Mouse (Mus musculus) thymus, postnatal 0 days (tissue): ENCODE data around the gene Wdcp. TPM values are rescaled to one million over a fixed set of nuclear protein-coding genes. Genes with fewer than 3 reads are reported as not detected.
A peak's percentile ranks its signal among the peaks of the same experiment; 100 is the strongest.
"Not testable (repeated sequence)": the region's sequence is repeated elsewhere in the genome, so short reads cannot be mapped to it uniquely, and the experiment has no call there.

Experiments used
- DNase-seq: peaks from one replicate; pipeline ENCODE4 v3.0.0-alpha.2; 2015; ENCODE audit warnings: low spot score
- polyA plus RNA-seq: library from polyadenylated mRNA; unstranded; fragments of >200 nt; fragmentation: Nextera tagmentation; extraction: Ambion mirVana; gene quantifications from 2 replicates; pipeline ENCODE4 v1.2.1, GENCODE M21; 2015

The Wdcp gene
- polyA plus RNA-seq, 1 experiment from 2014 or later: 23.1 TPM

DNA sequence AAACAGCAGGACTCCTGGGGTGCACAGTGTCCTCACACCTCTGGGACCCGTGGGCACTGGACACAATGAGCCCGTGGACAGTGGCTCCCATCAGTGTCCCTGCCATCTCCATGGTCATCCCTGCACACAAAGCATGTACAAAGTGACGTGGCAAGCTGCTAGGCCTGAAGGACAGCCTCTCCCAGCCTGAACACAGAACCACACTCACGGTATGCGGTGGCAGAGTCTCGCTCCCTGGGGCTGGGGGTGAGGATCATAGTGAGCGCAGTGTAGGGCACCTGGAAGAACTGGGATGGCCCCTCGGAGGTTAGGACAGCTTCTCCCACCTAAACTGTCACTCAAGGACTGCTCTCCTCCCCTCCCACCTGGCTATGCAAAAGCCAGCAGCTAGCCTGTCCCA lies 25.8 kb downstream of the Wdcp start:
- no peak for DNase-seq

DNA sequence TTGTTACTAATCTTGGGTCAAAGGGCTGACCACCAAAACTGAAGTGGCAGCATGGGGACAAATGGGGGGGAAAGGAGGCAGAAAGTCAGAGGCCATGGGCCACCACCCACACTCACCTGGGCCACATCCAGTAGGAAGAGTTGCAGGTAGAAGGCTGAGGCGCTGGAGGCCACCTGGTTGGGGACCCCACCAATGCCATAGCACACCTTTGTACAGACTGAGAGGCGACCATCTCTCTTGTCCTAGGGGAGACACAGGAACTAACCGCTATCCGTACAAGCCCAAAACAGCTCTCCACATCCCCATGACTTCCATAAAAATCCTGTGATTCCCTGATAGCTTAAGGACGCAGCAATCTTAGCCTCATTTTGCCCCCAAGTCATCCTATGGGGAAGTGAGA lies 28.2 kb downstream of the Wdcp start:
- no peak for DNase-seq

DNA sequence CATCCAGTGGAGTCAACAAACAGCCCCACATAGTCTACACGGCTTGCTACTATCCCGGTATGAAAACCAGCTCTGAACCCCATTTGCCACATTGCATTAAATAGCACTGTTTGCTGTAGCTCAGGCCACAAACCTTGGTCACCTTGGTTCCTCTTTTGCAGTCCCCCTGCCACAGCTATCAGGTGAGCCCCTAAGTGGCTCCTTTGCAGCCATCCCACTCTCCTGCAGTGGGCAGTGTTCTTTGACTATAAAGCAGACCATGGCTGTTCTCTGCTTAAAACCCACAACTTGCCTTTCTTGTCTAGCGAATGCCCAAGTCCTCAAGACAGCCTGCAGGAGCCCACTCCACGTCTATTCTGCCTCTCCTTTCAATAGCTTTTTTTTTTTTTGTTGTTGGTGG lies 29.2 kb downstream of the Wdcp start:
- no peak for DNase-seq

DNA sequence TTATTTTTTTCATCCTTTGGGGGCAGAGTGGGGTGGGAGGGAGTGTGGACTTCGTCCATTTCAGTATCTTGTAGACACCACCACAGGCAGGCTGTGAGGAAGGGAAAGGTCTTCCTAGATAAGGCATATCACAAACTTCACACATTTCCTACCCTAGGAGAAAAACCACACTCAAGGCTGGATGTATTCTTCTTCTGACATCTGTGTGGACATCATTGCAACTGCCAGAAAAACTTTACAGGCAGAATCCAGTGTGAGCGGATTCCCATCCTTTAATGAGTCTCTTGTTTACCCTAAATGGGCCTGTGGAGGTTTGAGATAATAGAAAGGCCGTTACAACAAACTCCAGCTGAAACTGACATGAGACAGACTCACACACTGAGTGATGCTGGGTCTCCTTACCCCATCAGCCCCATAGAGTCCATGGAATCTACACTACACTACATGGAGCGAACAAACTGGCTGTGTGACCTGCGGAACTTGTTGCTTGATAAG lies 29.9 kb downstream of the Wdcp start:
- DNase-seq: no peak

DNA sequence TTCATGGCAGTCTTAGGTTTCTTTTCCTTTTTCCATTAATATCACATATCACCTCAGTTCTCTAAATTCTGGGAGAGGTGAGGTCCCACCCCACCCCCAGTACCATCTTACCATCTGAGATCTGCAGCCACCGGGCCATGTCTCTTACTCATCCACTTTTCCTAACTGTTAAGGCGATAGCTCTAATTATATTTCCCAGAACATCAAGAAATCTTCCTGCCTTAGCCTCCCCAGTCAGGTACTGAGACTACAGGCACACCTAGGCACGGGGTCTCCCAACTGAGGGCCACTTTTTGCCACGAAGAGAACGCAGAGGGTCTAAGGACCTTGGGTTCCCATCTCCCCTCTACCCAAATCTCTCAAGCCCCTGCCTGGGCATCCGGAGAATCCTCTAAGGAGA lies 30.4 kb downstream of the Wdcp start:
- DNase-seq: no peak

DNA sequence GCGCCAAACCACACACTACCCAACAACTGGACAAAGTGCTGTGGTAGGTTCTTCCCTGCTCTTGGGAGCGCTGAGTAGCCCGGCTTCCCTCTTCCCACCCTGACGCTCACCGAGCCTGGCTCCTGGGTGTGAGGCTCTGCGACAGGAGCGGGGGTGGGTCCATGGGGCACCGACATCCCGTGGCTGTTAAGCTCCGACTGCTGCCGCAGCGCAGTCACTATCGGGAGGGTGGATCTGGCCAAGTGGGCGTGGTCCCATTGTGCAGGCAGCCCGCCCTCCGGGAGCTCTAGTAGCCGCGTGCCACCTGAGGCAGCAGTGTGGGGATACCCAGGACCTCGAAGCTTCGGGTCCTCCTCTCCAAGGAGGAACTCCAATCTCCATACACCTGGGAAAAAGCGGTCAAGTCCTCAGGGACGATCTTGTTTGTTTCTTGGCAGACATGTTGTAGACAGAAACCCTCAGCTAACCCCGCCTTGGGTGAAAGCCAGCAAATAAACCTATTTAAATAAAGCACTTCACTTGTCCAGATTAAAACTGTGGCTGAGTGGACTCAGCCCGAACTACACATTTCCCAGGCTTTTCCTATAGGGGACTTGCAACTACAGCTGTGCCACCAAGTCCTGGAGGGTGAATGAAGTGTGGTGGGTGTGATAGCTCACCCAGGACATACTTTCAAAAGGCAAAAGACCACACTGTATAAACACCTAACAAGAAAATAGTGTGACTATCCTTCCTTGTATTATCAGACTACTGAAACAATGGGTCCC lies 31.2 kb downstream of the Wdcp start, which contains the start of gene Mfsd2b:
TSS of gene Mfsd2b (minus strand) at position 199 of the 767 bp plus-strand sequence.
- peak; percentile 74 for DNase-seq

DNA sequence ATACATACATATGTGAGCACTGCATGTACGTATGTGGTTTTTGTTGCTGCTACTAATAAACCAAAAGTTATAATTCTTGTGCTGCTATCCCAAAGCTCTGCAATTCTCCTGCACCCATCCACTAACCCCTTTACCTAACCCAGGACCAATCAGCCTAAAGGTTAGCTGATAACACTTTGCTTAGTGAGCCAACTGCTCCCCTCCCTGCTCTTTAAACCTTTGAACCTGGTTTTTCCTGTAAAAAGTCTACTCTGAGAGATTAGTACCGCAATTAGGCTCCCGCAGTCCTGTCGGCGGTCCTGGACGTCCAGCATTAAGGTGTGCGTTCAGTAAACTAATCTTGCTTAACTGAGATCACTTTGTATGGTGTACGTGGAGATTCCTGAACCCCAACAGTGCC lies 32.5 kb downstream of the Wdcp start:
- DNase-seq: no peak

DNA sequence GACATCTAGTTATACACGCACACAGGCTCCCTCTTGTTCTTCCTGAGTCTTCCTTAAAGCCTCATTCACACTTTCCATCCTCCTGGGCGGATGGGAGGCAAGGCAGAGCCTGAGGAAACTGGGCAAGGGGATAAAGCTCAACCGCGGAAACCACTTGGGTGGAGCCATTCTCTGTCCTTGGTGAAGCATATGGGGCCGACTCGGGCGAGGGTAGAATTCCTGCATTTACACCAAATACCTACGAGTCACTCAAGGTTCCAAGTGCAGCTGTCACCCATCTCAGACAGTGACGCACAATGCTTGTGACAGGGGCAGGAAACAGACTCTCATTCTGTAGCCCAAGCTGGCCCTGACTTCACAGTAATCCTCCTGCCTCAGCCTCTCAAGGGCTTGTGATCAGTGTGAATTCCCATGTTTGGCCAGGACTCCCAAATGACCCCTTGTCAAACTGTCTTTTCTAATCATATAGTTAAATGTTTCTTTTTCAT lies 35.2 kb downstream of the Wdcp start:
- no peak for DNase-seq

DNA sequence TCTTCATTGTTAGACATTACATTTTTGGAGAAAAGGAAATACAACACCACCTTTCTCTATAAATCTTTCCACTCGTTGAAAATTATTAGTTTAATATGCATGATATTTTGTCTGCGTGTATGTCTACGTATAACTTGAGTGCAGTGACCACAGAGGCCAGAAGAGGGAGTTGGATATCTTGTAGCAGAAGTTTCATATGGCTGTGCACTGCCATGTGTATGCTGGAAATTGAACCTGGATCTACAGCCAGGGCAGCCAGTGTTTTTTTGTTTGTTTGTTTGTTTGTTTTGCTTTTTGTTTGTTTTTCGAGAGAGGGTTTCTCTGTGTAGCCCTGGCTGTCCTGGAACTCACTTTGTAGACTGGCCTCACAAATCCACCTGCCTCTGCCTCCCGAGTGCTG lies 35.9 kb downstream of the Wdcp start:
- DNase-seq: no peak

DNA sequence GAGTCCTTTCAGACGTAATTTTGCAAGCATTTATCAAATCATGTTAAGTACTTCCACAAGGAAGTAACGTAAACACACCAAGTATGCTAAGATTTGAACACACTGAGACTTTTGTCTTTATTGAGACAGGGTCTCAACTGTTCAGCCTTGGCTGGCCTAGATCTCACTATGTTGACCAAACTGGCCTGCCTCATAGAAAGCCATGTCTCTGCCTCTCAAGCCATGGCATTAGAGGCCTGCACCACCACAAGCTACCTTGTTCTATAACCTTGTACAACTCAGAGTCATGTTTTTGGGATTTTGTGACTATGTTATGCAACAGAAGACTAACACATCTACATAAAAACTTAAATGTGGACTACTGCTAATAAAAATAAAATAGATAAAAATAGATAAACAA lies 39.0 kb downstream of the Wdcp start:
- no peak for DNase-seq

DNA sequence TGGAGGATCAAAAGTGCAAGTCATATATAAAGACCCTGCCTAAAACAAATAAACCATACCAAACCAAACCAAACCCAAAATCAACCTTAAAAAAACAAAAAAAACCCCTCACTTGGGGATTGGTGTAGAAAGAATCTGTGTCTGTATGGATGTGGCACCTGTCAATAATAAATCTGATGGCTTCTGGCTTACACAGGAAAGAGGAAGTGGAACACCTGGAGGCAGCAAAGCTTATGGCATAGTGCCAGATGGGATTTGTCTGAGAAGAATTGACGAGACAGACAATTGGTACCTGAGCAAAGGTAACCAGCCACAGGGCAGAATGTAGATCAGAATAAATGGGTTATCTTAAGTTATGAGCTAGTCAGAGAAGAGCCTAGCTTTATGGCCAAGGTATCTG lies 42.0 kb downstream of the Wdcp start:
- DNase-seq: no peak

DNA sequence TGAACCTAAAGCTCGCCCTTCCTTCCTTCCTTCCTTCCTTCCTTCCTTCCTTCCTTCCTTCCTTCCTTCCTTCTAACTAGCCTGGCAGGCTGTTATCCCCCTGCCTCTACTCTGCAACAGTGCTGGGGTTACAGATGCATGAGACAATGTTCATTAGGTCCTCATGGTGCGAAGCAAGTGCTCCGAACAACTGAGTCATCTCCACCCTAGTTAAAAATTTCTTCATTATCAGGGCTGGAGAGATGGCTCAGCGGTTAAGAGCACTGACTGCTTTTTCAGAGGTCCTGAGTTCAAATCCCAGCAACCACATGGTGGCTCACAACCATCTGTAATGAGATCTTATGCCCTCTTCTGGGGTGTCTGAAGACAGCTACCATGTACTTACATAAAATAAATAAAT lies 43.5 kb downstream of the Wdcp start:
- not testable (repeated sequence) for DNase-seq

DNA sequence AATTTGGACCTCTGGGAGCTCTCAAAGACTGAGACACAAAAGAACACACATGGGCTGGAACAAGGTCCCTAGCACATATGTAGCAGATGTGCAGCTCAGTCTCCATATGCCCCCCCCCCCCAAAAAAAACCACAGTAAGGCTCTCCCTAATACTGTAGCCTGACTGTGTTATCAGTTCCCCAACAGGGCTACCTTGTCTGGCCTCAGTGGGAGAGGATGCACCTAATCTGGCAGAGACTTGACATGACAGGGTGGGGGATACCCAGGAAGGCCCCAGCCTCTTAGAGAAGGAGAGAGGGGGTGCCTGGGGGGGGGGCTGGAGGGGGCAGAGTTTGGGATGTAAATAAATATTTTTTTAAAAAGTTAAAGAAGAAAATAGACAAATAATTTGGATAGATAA lies 45.6 kb downstream of the Wdcp start:
- no peak for DNase-seq

DNA sequence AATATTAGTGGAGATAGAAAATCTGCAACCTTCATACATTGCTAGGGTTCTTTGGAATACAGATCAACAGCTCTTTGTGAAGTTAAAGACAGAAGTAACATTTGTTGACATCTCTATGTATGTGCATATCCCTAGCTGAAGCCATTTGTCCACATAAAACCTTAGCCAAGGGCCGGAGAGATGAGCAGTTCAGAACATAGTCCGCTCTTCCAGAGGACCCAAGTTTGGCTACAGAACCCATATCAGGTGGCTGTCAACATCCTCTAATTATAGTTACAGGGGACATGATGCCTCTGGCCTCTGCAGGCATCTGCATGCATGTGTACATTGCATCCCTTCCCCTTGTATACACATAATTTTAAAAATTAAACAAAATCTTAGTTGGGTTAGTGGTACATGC lies 46.1 kb downstream of the Wdcp start:
- no peak for DNase-seq

DNA sequence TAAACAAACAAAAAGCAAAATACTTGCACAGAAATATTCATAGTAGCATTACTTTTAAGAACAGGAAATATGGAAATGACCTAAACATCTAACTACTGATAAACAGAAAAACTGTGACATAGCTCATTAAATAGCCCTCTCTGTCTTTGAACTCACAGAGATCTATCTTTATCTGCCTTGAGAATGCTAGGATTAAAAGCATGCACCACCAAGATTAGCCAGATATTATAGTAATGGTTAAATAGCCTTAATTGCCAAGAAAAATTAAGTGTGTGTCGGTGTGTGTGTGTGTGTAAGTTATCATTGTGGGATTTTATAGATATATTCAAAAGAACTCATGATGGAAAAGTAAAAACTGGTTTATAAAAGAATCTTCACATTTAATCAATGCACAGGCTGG lies 46.8 kb downstream of the Wdcp start:
- DNase-seq: no peak

DNA sequence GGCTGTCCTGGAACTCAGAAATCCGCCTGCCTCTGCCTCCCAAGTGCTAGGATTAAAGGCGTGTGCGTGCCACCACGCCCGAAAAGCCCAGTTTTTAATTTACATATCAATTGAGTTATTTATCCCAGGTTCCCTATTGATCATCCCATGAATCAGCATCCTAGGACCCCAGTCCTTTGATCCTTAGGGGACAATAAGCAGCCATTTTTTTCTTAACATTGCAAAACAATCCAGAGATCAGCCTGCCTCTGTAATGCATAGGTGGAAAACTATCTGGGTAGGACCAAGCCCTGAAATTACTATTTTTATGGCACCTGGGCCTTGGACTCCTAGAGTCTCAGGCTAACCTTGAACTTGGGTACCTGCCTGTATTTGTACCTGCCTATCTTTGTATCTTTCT lies 54.9 kb downstream of the Wdcp start:
- DNase-seq: no peak

DNA sequence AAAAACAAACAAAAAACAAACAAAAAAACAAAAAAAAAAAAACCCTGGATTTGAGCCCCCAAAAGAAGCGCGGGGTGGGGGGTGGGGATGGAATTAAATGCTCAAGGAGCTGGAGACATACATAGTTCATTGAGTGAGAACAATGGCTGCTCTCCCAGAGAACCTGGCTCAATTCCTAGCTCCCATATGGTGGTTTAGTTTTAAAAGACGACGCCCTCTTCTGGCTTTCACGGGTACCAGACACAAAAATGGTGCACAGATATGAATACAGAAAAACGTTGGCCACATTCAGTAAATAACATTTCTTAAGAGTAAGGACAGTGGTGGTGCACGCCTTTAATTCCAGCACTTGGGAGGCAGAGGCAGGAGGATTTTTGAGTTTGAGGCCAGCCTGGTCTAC lies 62.8 kb downstream of the Wdcp start:
- DNase-seq: no peak

DNA sequence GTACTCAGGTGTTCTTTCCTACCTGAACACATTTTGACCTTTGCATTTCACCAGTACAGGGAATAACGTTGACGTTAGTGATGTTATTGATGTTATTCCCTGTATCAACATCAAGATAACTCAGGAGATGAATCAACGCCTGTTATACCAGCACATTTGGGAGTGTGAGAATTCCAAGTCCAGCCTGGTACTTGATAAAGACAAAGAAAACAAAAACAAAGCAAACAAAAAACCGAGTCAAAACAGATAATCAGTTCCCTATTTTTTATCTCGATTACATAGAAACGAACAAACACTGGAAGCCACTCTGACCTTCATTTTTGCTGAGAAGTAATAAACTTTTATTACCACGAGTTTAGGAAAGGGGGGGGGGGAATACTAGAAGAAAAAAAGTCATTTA lies 63.4 kb downstream of the Wdcp start:
- DNase-seq: no peak

DNA sequence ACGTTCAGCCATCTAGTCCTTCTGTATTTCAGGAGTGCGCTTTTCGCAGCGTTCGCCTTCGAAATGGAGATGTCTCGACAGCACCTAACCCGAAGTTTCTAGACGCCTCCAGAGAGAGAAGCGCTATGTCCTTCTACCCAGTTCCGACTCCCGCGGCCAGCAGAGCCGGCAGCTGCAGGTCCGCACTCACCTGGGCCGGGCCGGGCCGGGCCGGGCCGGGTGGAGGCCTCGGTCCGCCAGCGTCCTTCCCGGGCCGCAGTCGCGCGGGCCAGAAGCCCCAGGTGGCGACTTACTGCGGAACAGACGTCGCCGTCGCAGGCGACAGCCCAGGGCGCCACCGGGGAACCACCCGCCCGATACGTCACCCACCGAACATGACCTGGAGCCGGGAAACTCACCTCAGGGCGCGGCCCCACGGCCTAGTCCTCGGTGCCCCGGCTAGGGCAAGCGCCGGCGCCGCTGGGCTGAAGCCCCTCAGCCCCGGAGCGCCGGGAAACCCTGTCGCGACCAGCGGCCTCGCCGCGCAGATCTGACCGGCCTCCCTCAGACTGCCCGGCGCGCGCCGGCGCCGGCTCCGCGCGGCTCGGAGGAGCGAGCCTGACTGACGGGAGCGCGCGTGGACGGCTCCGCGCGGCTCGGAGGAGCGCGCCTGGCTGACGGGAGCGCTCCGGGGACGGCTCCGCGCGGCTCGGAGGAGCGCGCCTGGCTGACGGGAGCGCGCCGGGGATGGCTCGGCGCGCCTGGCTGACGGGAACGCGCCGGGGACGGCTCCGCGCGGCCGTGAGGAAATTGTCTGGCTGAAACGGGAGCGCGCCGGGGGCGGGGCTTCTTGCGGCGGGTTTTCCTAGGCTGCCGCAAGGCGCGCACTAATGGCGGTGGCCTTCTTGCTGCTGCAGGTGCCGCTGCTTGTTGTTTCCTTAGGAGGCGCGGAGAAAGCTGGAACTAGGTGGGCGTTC lies 64.1 kb downstream of the Wdcp start, which contains the start of gene Ubxn2a:
TSS of gene Ubxn2a (minus strand) at position 755 of the 956 bp plus-strand sequence.
- peak; percentile 96 for DNase-seq

DNA sequence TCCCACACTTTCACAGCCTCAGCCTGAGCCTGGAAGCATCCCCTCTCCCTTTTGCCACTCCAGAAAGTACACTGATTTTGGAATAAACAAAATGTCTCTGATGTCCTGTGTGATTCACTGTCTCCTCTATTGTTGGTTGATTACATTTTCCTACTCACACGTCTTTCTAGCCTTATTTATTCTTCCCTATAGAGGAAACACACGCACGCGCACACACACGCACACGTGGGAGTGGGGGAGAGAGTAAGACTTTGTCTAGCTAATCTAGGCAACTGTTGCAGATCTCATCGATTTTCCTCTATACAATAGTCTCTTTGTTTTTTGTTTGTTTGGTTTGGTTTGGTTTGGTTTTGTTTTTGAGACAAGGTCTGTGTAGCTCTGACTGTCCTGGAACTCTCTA lies 65.3 kb downstream of the Wdcp start:
- DNase-seq: no peak
